Mouse (Mus musculus) lung, postnatal 36 days (tissue): ENCODE data around the gene Hrc.
A peak's percentile ranks its signal among the peaks of the same experiment; 100 is the strongest.

Experiments used
- DNase-seq: peaks from one replicate; pipeline ENCODE4 v3.0.0; 2022; ENCODE audit warnings: mixed read lengths

Hrc gene

GRCm38 (mm10) chr7:45335056-45335455, at the start of gene Hrc:
Gene Hrc (plus strand): TSS chr7:45335290.
- no peak for DNase-seq

- DNase-seq = no peak
Measured at GRCm38 (mm10) chr7:45286486-45286885, 48.6 kb upstream of the Hrc start.

GRCm38 (mm10) chr7:45296626-45297025, 38.5 kb upstream of the Hrc start:
- no peak for DNase-seq

GRCm38 (mm10) chr7:45297563-45297962, 37.5 kb upstream of the Hrc start:
- DNase-seq = no peak

GRCm38 (mm10) chr7:45299752-45300151, 35.3 kb upstream of the Hrc start:
- peak; percentile 73 for DNase-seq

GRCm38 (mm10) chr7:45300270-45300669, 34.8 kb upstream of the Hrc start:
- DNase-seq = peak; percentile 80

- no peak for DNase-seq
Measured at GRCm38 (mm10) chr7:45302626-45303025, 32.5 kb upstream of the Hrc start.

- no peak for DNase-seq
Measured at GRCm38 (mm10) chr7:45304869-45305268, 30.2 kb upstream of the Hrc start.

GRCm38 (mm10) chr7:45305275-45305674, 29.8 kb upstream of the Hrc start:
- DNase-seq = peak; percentile 86

- peak; percentile 37 for DNase-seq
Measured at GRCm38 (mm10) chr7:45308551-45309240, 26.4 kb upstream of the Hrc start.

GRCm38 (mm10) chr7:45309455-45309854, 25.6 kb upstream of the Hrc start:
- DNase-seq = peak; percentile 74

- DNase-seq = no peak
Measured at GRCm38 (mm10) chr7:45312023-45312422, 23.1 kb upstream of the Hrc start.

GRCm38 (mm10) chr7:45312686-45313453, 22.2 kb upstream of the Hrc start:
- no peak for DNase-seq

- DNase-seq = no peak
Measured at GRCm38 (mm10) chr7:45313495-45313894, 21.6 kb upstream of the Hrc start.

GRCm38 (mm10) chr7:45315182-45315701, 19.8 kb upstream of the Hrc start:
- DNase-seq = no peak

GRCm38 (mm10) chr7:45316536-45316935, 18.6 kb upstream of the Hrc start:
- DNase-seq = no peak

- DNase-seq = no peak
Measured at GRCm38 (mm10) chr7:45322245-45322644, 12.8 kb upstream of the Hrc start.

- DNase-seq = no peak
Measured at GRCm38 (mm10) chr7:45323069-45323468, 12.0 kb upstream of the Hrc start.

GRCm38 (mm10) chr7:45325800-45326199, 9.3 kb upstream of the Hrc start:
- no peak for DNase-seq

- DNase-seq = no peak
Measured at GRCm38 (mm10) chr7:45328841-45329475, 6.1 kb upstream of the Hrc start.

- no peak for DNase-seq
Measured at GRCm38 (mm10) chr7:45331502-45331901, 3.6 kb upstream of the Hrc start.

GRCm38 (mm10) chr7:45332685-45333425, 2.2 kb upstream of the Hrc start:
- DNase-seq = peak; percentile 85

GRCm38 (mm10) chr7:45333431-45333982, 1.6 kb upstream of the Hrc start, which contains the start of gene Trpm4:
Gene Trpm4 (minus strand): TSS chr7:45333780.
- peak; percentile 92 for DNase-seq
